Mouse (Mus musculus) stomach, embryonic 16.5 days (tissue): ENCODE measurements around the gene Sult5a1. TPM values are rescaled to one million over a fixed set of nuclear protein-coding genes. Genes with fewer than 3 reads are reported as not detected.
A peak's percentile ranks its signal among the peaks of the same experiment; 100 is the strongest.

Experiments used
- ATAC-seq: fragments of 200-750 bp; cut with Nextera tagmentation; 2 replicates; pipeline ENCODE4 v1.8.0; 2017; ENCODE audit warnings: moderate number of reproducible peaks, moderate TSS enrichment; ENCODE audit not compliant: insufficient read depth, low FRiP score
- H3K27ac ChIP-seq: fragments of 300-500 bp; sonication (generic); 2 replicates; pipeline ENCODE4 v1.5.1; 2014; ENCODE audit warnings: low read length
- H3K27me3 ChIP-seq: fragments of 300-500 bp; sonication (generic); 2 replicates; pipeline ENCODE4 v1.6.1; 2014; ENCODE audit warnings: low read length, control low read depth, mixed read lengths; ENCODE audit not compliant: control insufficient read depth, insufficient read depth
- H3K36me3 ChIP-seq: fragments of 300-500 bp; sonication (generic); 2 replicates; pipeline ENCODE4 v1.6.1; 2014; ENCODE audit warnings: low read length; ENCODE audit not compliant: control insufficient read depth, insufficient read depth
- H3K4me1 ChIP-seq: fragments of 300-500 bp; sonication (generic); 2 replicates; pipeline ENCODE4 v1.6.1; 2014; ENCODE audit warnings: low read length, control low read depth, mixed read lengths; ENCODE audit not compliant: control insufficient read depth, insufficient read depth
- H3K4me2 ChIP-seq: fragments of 300-500 bp; sonication (generic); 2 replicates; pipeline ENCODE4 v1.6.1; 2014; ENCODE audit warnings: low read depth, low read length, mixed read lengths
- H3K4me3 ChIP-seq: fragments of 300-500 bp; sonication (generic); replicated peaks from 2 replicates; pipeline ENCODE4 v1.5.1; 2014; ENCODE audit warnings: mild to moderate bottlenecking, low read length
- H3K9ac ChIP-seq: fragments of 300-500 bp; sonication (generic); 2 replicates; pipeline ENCODE4 v1.6.1; 2014; ENCODE audit warnings: low read length
- H3K9me3 ChIP-seq: fragments of 300-500 bp; sonication (generic); replicated peaks from 2 replicates; pipeline ENCODE4 v1.6.1; 2016; ENCODE audit warnings: low read length, control low read depth; ENCODE audit not compliant: control insufficient read depth
- WGBS: fragments of 180-500 bp; shearing (Covaris S2); extraction: QIAGEN DNeasy Blood & Tissue Kit; methylation state at CpG from one replicate; pipeline ENCODE4 v1.1.7; 2014; 5-methylcytosine and 5-hydroxymethylcytosine counted together
- polyA plus RNA-seq: library from polyadenylated mRNA; unstranded; fragments of >200 nt; fragmentation: Nextera tagmentation; extraction: Ambion mirVana; gene quantifications from 2 replicates; pipeline ENCODE4 v1.2.1, GENCODE M21; 2015

Gene Sult5a1
- polyA plus RNA-seq, 1 experiment from 2014 or later, result 18.4 TPM

DNA sequence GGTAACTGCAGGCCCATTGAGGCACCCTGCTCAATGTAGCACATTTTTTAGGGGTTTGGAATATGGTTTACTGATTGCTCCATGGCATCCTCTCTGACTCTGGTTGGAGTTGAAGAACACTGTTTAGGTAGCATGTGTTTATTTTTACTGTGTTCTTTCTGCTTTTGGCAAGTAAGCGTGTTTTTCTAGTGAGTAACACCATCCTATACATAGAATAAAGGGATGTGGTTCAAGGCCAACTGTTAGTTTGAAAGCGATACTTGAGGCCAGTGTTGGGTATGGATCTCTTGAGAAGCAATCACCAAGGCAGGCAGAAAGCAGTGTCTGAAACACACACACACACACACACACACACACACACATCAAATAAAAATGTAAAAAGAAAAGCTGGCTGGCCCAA, 29.9 kb upstream of the Sult5a1 start:
- no peaks in the 10 kb centered on the region for H3K9me3 ChIP-seq
- WGBS, result 77% methylated on average over 2 of the region's 2 CpGs
- no peaks in the 10 kb centered on the region for H3K27me3 ChIP-seq
- H3K27ac ChIP-seq, result no peak overlapping the region
- H3K36me3 ChIP-seq, result no peaks in the 10 kb centered on the region
- H3K4me1 ChIP-seq, result 0 out of 2 replicates have a peak, but pooled peaks cover 7% of the 10 kb centered on the region
- H3K4me3 ChIP-seq, result no peak overlapping the region
- H3K9ac ChIP-seq, result no peak overlapping the region
- ATAC-seq, result no peak
- H3K4me2 ChIP-seq, result no peak overlapping the region

DNA sequence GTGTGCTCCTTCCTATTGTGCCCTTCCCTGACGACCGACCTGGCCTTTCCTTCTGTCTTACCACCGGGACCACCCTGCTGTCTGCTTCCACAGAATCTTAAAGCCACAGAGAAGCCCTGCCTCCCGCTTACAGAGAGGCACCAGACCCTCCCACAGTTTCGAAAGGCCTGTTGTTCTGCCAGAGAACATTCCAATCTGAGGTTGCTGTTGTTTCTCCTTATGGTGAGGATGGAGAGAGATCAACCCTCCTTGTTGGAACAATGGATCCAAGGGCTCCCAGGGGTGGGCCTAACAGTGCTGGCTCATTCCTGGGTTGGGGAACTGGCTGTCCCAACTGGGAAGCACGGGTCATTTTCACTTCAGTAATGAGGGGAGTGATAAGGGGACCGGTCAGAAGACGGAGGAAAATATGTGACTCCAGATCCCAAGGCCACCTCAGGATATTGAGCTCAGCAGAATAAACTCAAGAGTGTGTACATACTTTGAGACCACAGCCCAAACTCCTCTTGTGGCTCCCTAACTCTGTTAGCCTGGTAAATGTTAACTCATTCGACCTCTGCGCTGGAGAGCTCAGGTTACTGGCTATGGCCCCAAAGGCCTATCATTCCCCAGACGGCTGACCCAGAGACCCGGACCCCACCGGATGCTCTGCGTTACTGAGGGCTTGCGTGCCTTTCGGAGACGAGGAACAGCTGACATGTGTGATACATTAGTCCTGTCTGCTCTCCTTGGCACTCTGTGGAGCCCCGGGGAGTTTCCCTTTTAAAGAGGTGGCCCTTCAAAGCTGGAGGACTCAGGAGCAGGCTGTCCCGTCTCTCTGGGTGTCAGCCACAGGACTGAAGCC, 27.7 kb upstream of the Sult5a1 start, which contains the start of gene Dpep1:
TSS of gene Dpep1 (plus strand) at position 677 of the 844 bp plus-strand sequence.
- Histone ChIP-seq H3K9ac (peak within 1 kb of the TSS; percentile 15; the same call in 1 of the 2 replicates), H3K27ac (peak within 1 kb of the TSS; percentile 74), H3K9me3 (no peaks in the 10 kb centered on the region), H3K4me2 (no peak within 1 kb of the TSS), H3K4me3 (no peak within 1 kb of the TSS), H3K27me3 (no peaks in the 10 kb centered on the region), H3K4me1 (0 out of 2 replicates have a peak, but pooled peaks cover 7% of the 10 kb centered on the region), H3K36me3 (no peaks in the 10 kb centered on the region)
- 0 out of 2 replicates have a peak, but pooled peaks have one; percentile 7 for ATAC-seq
- WGBS, result 19% methylated on average over 19 of the region's 19 CpGs

DNA sequence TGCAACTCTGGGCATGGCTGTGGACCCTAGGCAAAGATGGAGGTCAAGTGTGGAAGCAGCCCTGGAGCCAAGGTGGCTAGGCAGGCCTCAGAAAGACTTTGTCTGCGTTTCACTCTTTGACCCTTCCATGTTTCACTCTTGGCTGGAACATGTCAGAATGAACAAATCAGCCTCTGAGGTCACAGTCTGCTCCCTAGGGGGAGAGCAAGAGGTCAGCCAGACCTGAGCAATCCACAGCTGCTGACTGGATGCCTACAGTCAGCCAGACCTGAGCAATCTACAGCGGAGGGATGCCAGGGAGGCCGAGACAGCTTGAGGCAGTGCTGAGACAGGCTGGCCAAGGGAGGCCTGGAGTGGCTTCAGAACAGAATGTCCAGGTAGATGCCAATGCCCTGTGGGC, 23.3 kb upstream of the Sult5a1 start:
- H3K27ac ChIP-seq, result no peak overlapping the region
- no peak overlapping the region for H3K4me3 ChIP-seq
- H3K27me3 ChIP-seq, result no peaks in the 10 kb centered on the region
- no peaks in the 10 kb centered on the region; the same call in 1 of the 2 replicates for H3K9me3 ChIP-seq
- 54% methylated on average over 3 of the region's 3 CpGs for WGBS
- H3K4me1 ChIP-seq, result 0 out of 2 replicates have a peak, but pooled peaks cover 7% of the 10 kb centered on the region
- ATAC-seq, result no peak
- no peak overlapping the region for H3K9ac ChIP-seq
- H3K4me2 ChIP-seq, result no peak overlapping the region
- H3K36me3 ChIP-seq, result no peaks in the 10 kb centered on the region

DNA sequence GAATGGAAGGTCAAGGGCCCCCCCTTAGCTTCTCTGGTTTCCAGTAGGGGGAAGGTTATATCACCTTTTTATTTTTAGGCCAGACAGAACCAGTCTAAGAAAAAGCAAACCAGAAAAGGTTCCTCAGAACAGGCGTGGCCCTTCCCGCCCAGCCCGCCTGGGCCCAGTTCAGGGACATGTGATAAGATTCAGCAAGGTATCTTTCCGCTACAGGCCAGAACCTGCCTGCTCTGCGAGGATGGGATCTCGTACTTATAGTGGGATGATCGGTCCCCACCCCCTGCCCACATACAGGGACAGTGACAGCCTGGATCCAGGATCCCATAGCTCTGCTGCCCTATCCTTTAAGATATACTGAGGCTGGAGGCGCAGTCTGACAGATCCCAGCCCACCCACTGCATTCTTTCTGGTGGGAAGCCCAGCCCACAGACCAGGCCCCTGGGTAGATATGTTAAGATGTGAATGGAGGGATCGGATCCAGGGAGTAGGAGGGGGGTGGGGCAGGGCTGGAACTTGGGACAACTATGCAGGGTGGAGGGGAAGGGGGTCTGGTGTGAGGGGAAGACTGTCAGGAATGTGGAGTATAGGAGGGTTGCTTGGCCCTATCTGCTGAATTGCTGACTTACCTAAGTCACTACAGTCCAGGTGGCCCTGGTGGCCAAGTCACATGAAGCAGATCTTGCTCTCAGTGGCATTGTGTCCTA, 1.9 kb downstream of the Sult5a1 start:
- no peaks in the 10 kb centered on the region for H3K9me3 ChIP-seq
- WGBS, result 56% methylated on average over 9 of the region's 9 CpGs
- H3K4me3 ChIP-seq, result no peak overlapping the region
- peak; percentile 27; the same call in 1 of the 2 replicates for ATAC-seq
- H3K27ac ChIP-seq, result peak overlapping the region; percentile 14; the same call in 1 of the 2 replicates
- peak overlapping the region; percentile 39; the same call in 1 of the 2 replicates for H3K9ac ChIP-seq
- no peaks in the 10 kb centered on the region for H3K36me3 ChIP-seq
- no peak overlapping the region for H3K4me2 ChIP-seq
- no peaks in the 10 kb centered on the region for H3K27me3 ChIP-seq
- H3K4me1 ChIP-seq, result peaks cover 29% of the 10 kb centered on the region

DNA sequence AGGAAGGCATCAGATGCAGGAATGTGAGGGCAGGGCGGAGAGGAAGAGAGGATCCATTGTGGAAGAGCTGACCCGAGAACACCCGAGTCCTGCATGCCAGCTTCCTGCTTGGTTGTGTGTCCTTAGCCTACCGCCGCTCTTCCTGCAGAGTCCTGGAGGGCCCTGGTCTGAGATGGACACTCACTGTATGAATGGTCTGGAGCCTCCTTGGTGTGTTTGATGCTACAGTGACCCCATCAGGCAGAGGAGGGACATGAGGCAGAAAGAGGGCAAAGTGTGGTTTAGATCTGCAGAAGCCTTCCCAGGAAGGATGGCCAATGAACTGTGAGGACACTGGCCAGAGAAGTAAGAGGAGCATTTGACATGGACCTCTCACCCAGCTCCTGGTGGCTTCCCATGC, 2.9 kb downstream of the Sult5a1 start:
- no peak for ATAC-seq
- 72% methylated on average over 5 of the region's 5 CpGs for WGBS

DNA sequence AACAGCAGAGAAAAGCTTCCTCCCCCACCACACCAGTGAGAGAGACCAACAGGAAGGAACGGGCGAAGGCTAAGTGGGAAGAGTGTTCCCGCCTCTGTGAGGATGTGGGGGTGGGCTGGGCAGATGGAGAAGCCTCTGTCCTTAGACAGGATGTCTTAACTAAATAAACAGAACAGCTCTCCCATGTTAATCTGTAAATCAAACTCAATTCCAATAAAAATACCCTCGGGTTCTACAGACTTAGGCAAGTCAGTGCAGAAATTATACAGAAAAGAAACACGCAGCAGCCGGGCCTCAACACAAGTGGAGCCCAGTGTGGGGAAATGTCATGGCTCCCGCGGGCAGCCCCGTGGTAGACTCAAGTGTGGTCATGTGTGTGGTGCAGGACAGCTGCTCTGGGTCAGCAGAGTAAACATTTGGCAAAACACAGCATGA, 7.4 kb downstream of the Sult5a1 start:
- Histone ChIP-seq H3K9me3 (no peaks in the 10 kb centered on the region), H3K36me3 (no peaks in the 10 kb centered on the region), H3K4me3 (no peak overlapping the region), H3K27me3 (no peaks in the 10 kb centered on the region), H3K4me2 (no peak overlapping the region), H3K9ac (no peak overlapping the region), H3K27ac (peak overlapping the region; percentile 78), H3K4me1 (peaks cover 10% of the 10 kb centered on the region)
- peak; percentile 66; the same call in 1 of the 2 replicates for ATAC-seq
- WGBS, result 37% methylated on average over 9 of the region's 9 CpGs

More for the DNA sequence above, 2.9 kb downstream of the Sult5a1 start:
- H3K9ac ChIP-seq, result no peak overlapping the region
- no peaks in the 10 kb centered on the region for H3K9me3 ChIP-seq
- no peaks in the 10 kb centered on the region for H3K36me3 ChIP-seq
- no peak overlapping the region for H3K4me3 ChIP-seq
- no peaks in the 10 kb centered on the region for H3K27me3 ChIP-seq
- no peak overlapping the region for H3K27ac ChIP-seq
- peaks cover 34% of the 10 kb centered on the region for H3K4me1 ChIP-seq
- no peak overlapping the region for H3K4me2 ChIP-seq

DNA sequence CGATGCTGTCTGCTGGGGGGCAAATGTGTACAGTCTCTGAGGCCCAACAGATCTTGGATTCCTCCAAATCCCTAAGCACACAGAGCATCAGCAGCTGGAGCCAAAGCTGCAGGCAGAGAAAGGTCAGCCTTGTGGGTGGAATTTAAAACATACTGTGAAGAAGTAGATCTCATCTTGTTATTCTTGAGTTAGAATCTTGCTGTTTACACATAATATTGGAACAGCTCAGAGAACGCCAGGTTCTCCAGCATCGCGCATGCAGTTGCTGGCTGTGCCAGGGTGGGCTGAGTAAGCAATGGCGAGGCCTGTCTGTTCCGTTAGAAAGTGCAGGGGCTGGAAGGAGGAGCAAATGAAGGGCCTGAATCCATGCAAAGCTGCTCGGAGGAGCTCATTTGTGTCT, 11.7 kb downstream of the Sult5a1 start:
- 46% methylated on average over 7 of the region's 7 CpGs for WGBS
- H3K27me3 ChIP-seq, result no peaks in the 10 kb centered on the region
- peaks cover 17% of the 10 kb centered on the region for H3K4me1 ChIP-seq
- no peak overlapping the region for H3K4me2 ChIP-seq
- no peaks in the 10 kb centered on the region for H3K36me3 ChIP-seq
- no peaks in the 10 kb centered on the region for H3K9me3 ChIP-seq
- H3K9ac ChIP-seq, result peak overlapping the region; percentile 28; the same call in 1 of the 2 replicates
- peak overlapping the region; percentile 85 for H3K27ac ChIP-seq
- no peak for ATAC-seq
- no peak overlapping the region for H3K4me3 ChIP-seq

DNA sequence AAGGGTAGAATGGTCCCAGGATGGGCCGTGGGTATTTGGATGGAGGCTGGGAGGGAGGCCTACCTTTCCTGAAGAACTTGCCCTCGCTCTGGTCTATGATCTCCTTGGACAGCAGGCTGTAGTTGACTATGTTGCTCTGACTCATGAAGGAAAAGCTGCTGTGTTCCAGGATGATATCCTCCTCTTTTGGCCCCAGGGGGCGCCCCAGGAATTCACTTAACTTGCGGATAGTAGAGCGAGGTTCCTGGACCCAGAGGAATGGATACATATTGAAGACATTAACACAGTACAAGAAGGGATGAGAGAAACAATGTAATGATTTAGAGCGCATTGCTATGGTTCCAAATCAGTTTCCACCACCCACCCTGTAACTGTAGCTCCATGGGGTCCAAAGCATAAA, 12.8 kb downstream of the Sult5a1 start:
- Histone ChIP-seq H3K9me3 (no peaks in the 10 kb centered on the region), H3K27ac (peak overlapping the region; percentile 85), H3K36me3 (no peaks in the 10 kb centered on the region), H3K4me2 (no peak overlapping the region), H3K9ac (no peak overlapping the region), H3K4me1 (peaks cover 13% of the 10 kb centered on the region), H3K4me3 (no peak overlapping the region), H3K27me3 (no peaks in the 10 kb centered on the region)
- 45% methylated on average over 6 of the region's 6 CpGs for WGBS
- ATAC-seq, result no peak
